Mouse (Mus musculus) lung, embryonic 14.5 days (tissue): Measurements from ENCODE around the gene Tcf7l2. TPM values are rescaled to one million over a fixed set of nuclear protein-coding genes. Genes with fewer than 3 reads are reported as not detected.
A peak's percentile ranks its signal among the peaks of the same experiment; 100 is the strongest.

ENCODE experiments used
- ATAC-seq: fragments of 200-750 bp; cut with Nextera tagmentation; 2 replicates; pipeline ENCODE4 v1.8.0; 2017; ENCODE audit warnings: mild to moderate bottlenecking, moderate TSS enrichment, moderate library complexity; ENCODE audit not compliant: insufficient read depth
- DNase-seq: peaks from one replicate; pipeline ENCODE4 v3.0.0-alpha.2; 2015
- H3K27ac ChIP-seq: fragments of 300-500 bp; sonication (generic); 2 replicates; pipeline ENCODE4 v1.5.1; 2014; ENCODE audit warnings: low read depth, mild to moderate bottlenecking, moderate library complexity
- H3K27me3 ChIP-seq: fragments of 300-500 bp; sonication (generic); 2 replicates; pipeline ENCODE4 v1.6.1; 2014; ENCODE audit warnings: low read length, control low read depth; ENCODE audit not compliant: insufficient read depth
- H3K36me3 ChIP-seq: fragments of 300-500 bp; sonication (generic); 2 replicates; pipeline ENCODE4 v1.6.1; 2014; ENCODE audit warnings: control low read depth; ENCODE audit not compliant: insufficient read depth
- H3K4me1 ChIP-seq: fragments of 300-500 bp; sonication (generic); 2 replicates; pipeline ENCODE4 v1.6.1; 2014; ENCODE audit warnings: antibody characterized with exemption, control low read depth; ENCODE audit not compliant: insufficient read depth
- H3K4me2 ChIP-seq: fragments of 300-500 bp; sonication (generic); 2 replicates; pipeline ENCODE4 v1.6.1; 2014; ENCODE audit warnings: mild to moderate bottlenecking
- H3K4me3 ChIP-seq: fragments of 300-500 bp; sonication (generic); 2 replicates; pipeline ENCODE4 v1.5.1; 2014; ENCODE audit warnings: low read depth, low read length
- H3K9ac ChIP-seq: fragments of 300-500 bp; sonication (generic); 2 replicates; pipeline ENCODE4 v1.6.1; 2014
- H3K9me3 ChIP-seq: fragments of 300-500 bp; sonication (generic); 2 replicates; pipeline ENCODE4 v1.6.1; 2016; ENCODE audit warnings: low read depth, low read length, control low read depth
- CTCF ChIP-seq: IDR thresholded peaks from 2 replicates; pipeline ENCODE4 v1.5.1; 2016; ENCODE audit warnings: antibody characterized with exemption, low read depth
- WGBS: fragments of 180-500 bp; shearing (Covaris S2); extraction: QIAGEN DNeasy Blood & Tissue Kit; methylation state at CpG from one replicate; pipeline ENCODE4 v1.1.7; 2014; 5-methylcytosine and 5-hydroxymethylcytosine counted together
- polyA plus RNA-seq: library from polyadenylated mRNA; unstranded; fragments of >200 nt; fragmentation: Nextera tagmentation; extraction: Ambion mirVana; gene quantifications from 2 replicates; pipeline ENCODE4 v1.2.1, GENCODE M21; 2014

Gene Tcf7l2
- polyA plus RNA-seq, 1 experiment from 2014 or later, result 57.1 TPM

DNA sequence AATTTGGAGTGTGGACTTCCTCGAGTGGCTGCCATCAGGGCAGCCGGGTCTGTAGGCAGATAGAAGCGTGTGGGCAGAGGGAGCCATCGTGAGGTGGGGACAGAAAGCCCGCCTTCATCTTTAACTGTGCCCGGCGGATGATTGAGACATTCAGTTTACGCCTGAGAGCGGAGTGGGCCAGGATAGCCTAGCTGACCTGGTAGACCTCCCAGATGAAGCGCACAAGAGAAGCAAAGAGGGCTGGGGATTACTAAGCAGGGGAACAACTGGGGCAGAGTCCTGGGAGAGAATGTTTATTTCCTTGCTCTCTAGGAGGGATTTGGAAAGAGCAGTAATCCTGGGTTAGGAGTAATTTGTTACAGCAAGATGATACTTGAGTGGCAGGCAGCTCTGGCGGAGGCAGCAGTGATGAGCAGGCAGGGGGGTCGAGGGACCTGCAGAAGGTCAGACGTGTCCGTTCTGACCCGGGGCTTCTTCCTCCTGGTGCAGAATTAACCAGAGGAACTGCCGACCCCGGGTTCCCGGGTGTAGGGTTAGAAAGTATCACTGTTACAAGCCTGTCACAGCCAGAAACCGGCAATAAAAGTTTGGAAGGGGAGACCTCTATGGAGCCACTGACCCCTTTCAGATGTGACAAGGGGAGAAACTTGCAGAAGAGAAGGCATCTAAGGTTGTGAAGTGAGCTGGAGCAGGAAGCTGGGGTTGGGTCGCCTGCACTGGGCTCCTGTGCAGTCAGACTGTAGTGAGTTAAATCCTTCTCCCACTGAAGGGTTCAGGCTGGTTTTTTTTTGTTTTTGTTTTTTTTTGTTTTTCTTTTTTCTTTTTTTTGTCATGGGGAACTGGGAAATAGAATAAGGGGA, 65.8 kb downstream of the Tcf7l2 start:
- WGBS, result 27% methylated on average over 20 of the region's 20 CpGs
- H3K27me3 ChIP-seq, result no peaks in the 10 kb centered on the region
- H3K4me1 ChIP-seq, result peaks cover 7% of the 10 kb centered on the region; the same call in 1 of the 2 replicates
- 0 out of 2 replicates have a peak overlapping the region, but pooled peaks have one; percentile 15 for H3K4me2 ChIP-seq
- no peaks in the 10 kb centered on the region for H3K9me3 ChIP-seq
- H3K4me3 ChIP-seq, result no peak overlapping the region
- DNase-seq (no peak), ATAC-seq (no peak; the same call in 1 of the 2 replicates)
- 0 out of 2 replicates have a peak overlapping the region, but pooled peaks have one; percentile 27 for H3K27ac ChIP-seq
- no peak overlapping the region for H3K9ac ChIP-seq
- TF ChIP-seq CTCF, result no peak
- no peaks in the 10 kb centered on the region for H3K36me3 ChIP-seq

DNA sequence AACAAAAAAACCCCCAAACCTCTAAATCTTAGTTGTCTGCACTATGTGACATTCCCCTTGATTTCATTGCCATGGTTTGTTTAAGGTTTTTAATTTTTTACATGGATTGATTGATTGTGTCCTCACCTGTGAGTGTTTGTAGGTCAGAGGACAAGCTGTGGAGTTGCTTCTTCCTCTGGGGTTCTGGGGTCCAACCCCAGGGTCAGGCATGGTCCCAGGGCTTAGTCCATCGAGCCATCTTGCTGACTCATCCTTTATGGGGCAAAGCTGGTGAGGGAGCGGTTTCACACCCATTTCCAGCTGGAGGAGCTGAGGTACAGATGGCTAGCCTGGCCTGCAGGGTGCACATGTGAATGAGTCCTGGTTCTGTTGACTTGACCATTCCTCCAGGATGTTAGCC, 66.7 kb downstream of the Tcf7l2 start:
- Histone ChIP-seq H3K4me3 (no peak overlapping the region), H3K4me1 (peaks cover 7% of the 10 kb centered on the region; the same call in 1 of the 2 replicates), H3K9me3 (no peaks in the 10 kb centered on the region), H3K27ac (no peak overlapping the region), H3K4me2 (no peak overlapping the region), H3K9ac (no peak overlapping the region), H3K36me3 (no peaks in the 10 kb centered on the region), H3K27me3 (no peaks in the 10 kb centered on the region)
- 92% methylated on average over 2 of the region's 2 CpGs for WGBS
- DNase-seq (no peak), ATAC-seq (no peak)
- no peak for TF ChIP-seq CTCF

DNA sequence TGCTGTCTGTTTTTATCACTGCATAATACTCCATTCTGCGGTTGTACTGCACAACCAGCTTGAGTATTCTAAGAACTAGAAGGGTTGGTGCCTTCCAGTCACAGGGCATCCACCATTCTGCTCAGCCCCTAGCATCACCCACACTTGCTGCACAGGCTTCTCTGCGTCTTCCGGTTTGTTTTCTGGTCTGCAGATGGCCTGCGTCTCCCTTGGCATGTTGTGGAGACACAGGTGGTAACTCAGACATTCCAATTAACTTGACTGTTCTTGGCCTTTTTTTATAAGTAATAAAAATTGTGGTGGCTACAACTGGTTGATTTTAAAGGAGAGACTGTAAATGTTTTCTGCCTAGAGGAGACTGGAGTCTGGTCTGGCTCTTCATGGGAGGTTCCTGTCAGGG, 67.9 kb downstream of the Tcf7l2 start:
- Histone ChIP-seq H3K9me3 (no peaks in the 10 kb centered on the region), H3K9ac (no peak overlapping the region), H3K4me3 (no peak overlapping the region), H3K36me3 (no peaks in the 10 kb centered on the region), H3K27ac (no peak overlapping the region), H3K4me2 (no peak overlapping the region), H3K27me3 (no peaks in the 10 kb centered on the region), H3K4me1 (peaks cover 7% of the 10 kb centered on the region; the same call in 1 of the 2 replicates)
- TF ChIP-seq CTCF, result no peak
- 91% methylated on average over 4 of the region's 4 CpGs for WGBS
- no peak for DNase-seq
- no peak for ATAC-seq

DNA sequence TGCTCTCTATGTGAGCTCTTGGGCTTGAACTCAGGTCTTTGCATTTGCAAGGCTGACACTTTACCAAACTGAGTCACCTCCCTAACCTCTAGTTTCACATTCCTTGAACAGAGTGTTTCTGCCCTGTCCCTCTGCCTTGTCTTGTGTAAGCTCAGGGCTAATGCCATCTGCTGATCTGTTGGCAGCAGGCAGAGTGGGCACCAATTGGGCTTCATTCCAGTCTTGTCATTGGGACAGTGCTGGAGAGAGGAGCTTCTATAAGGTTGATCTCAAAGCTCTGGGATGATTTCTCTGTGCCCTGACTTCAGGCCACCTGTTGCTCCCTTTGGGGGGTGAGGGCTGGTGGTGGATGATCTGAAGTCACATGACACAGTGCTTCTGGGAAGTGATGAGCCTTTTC, 70.6 kb downstream of the Tcf7l2 start:
- no peak for DNase-seq
- Histone ChIP-seq H3K27ac (no peak overlapping the region), H3K9me3 (no peaks in the 10 kb centered on the region), H3K36me3 (no peaks in the 10 kb centered on the region), H3K4me3 (no peak overlapping the region), H3K27me3 (no peaks in the 10 kb centered on the region), H3K9ac (no peak overlapping the region), H3K4me2 (no peak overlapping the region), H3K4me1 (no peaks in the 10 kb centered on the region)
- no peak for ATAC-seq
- no peak for TF ChIP-seq CTCF

DNA sequence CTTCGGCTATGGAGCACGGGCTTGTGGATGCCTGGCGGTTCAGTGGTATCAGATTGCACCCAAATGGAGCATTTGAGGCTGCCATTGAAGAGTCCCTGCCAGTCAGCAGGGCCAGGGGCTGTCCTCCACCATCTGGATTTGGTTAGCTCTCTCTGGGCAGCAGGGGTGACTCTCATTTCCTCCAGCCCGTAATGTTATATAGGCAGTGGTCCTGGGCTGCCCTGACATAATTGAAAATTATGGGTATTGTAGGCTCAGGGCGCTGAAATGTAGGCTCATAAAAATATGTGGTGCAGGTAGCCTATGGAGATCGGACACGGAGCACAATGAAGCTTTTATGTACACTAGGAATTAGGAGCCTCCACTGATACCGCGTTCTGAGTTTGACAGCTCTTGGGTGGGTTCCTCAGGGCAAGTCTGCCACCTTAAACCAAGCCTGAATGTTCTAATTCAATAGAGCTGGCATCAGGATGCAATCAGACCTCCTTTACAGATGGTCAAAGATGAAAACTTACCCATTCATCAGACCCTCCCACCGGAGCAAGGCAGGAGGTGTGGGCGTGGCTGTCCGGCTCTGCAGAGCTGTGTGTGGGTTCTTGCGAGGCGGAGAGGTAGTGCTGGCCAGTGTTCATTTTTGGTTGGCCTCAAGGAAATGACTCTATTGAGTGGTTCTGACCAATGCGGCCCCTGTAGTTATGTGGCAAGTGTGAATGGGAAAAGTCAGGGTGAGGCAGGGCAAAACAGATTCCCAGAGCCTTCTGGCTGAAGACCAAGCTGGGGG, 73.6 kb downstream of the Tcf7l2 start:
- Histone ChIP-seq H3K27me3 (no peaks in the 10 kb centered on the region), H3K4me2 (no peak overlapping the region), H3K4me1 (no peaks in the 10 kb centered on the region), H3K4me3 (no peak overlapping the region), H3K27ac (no peak overlapping the region), H3K9me3 (no peaks in the 10 kb centered on the region), H3K36me3 (peaks cover 19% of the 10 kb centered on the region; the same call in 1 of the 2 replicates), H3K9ac (no peak overlapping the region)
- ATAC-seq (no peak), DNase-seq (no peak)
- WGBS, result 68% methylated on average over 15 of the region's 15 CpGs
- TF ChIP-seq CTCF, result no peak

DNA sequence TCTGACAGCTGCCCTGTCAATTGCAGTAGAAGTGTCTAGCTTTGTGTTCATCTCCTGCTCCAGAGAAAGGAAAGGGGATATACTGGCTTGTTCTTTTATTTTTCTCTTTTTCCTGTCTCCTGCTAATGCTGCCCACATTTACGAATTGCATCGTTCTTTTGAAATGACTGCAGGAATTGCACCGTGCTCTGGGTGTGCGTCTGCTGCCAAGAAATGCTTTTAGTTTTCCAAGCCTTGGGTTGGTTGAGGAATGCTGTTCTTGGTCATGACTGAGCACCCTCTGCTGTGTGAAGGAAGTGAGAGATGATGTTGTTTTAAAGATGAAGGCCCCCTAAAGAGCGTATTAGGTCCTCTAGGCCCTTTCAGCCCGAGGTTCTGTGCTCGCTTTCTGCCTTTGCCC, 75.4 kb downstream of the Tcf7l2 start:
- Histone ChIP-seq H3K27ac (no peak overlapping the region), H3K4me1 (no peaks in the 10 kb centered on the region), H3K9ac (no peak overlapping the region), H3K27me3 (no peaks in the 10 kb centered on the region), H3K9me3 (no peaks in the 10 kb centered on the region), H3K4me2 (no peak overlapping the region), H3K4me3 (no peak overlapping the region), H3K36me3 (peaks cover 31% of the 10 kb centered on the region)
- ATAC-seq (no peak), DNase-seq (no peak)
- TF ChIP-seq CTCF, result no peak
- 75% methylated on average over 7 of the region's 7 CpGs for WGBS

DNA sequence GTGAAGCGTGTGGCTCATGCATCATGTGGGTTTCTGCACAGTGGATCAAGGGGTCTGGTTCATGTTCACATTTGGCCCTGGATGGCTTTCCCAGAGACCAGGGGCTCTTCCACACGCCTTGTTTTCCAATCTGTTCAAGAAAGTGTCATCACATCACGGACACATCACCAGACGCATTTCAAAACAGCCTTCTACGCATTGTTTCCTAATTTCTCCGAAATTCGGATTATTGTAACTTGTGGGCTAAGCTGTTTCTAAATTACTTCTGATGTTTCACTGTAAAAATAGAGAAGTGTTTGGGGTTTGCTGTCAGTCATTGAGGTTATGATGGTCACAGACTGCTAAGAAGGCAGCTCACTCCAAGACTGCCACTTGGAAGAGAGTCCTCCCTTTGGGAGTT, 78.6 kb downstream of the Tcf7l2 start:
- DNase-seq (peak; percentile 25), ATAC-seq (no peak)
- 73% methylated on average over 7 of the region's 7 CpGs for WGBS
- no peak for TF ChIP-seq CTCF
- no peak overlapping the region for H3K4me3 ChIP-seq
- no peaks in the 10 kb centered on the region; the same call in 1 of the 2 replicates for H3K4me1 ChIP-seq
- H3K9me3 ChIP-seq, result no peaks in the 10 kb centered on the region
- H3K9ac ChIP-seq, result no peak overlapping the region
- peaks cover 31% of the 10 kb centered on the region for H3K36me3 ChIP-seq
- H3K27ac ChIP-seq, result no peak overlapping the region
- H3K27me3 ChIP-seq, result no peaks in the 10 kb centered on the region
- no peak overlapping the region for H3K4me2 ChIP-seq
